Mouse (Mus musculus) telencephalon, adult 2 months (tissue): ENCODE measurements around the gene Ciao2b.

Experiments used
- DNase-seq: peaks from one replicate; pipeline ENCODE4 v3.0.0-alpha.2; 2011; ENCODE audit warnings: low read depth, low spot score

Gene Ciao2b

DNA sequence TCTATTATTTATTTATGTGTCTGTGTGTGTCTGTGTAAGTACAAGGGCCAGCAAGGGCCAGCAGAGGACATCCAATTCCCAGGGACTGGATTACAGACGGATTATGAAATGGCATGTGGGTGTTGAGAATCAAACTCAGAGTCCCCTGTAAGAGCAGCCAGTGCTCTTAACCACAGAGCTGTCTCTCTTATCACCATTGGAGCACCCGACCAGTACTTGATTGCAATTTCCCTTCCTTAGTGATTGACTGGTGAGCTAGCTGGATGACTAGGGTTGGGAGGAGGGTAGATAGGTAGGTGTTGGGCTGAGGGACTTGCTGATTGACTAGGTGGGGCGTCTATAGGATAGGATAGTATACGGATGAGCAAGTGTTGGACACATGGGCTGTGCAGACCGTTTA, 21.0 kb downstream of the Ciao2b start:
- no peak for DNase-seq

DNA sequence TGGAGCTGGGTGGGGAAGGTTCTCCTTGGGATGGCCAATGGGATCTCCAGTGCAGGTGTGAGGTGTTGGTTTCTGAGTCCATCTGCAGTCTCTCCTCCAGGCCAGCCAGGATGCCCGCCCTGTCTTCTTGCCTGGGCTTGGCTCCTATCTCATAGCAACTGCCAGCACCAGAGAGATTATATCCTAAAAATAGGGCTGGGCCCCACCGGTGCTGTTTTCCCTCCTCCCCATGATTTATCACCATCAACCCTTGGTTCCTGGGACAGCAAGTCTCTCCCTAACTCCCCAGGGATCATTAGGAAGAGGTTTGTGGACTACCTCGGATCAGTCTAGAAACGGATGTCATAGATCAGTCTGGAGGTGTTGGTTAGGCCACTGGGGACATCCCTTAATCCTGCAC, 28.6 kb downstream of the Ciao2b start:
- DNase-seq: no peak

DNA sequence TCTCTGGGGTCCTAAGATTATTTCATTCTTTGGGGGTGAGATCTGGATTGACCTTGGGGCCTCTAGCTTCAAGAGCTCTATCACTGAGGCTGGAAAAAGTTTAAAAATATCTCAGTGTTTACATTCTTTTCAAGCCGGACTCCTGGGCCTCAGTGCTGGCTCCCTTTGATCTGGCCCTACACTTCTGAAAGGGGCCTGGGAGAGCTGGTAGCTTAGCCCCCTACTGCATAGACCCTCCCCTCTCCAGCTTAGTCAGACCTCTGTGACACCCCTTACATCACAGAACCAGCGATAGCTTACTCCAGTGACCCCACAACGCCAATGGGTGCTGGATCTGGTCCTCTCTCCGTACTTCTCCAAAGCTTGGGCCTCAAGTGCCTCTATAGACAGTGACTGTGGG, 30.2 kb downstream of the Ciao2b start:
- no peak for DNase-seq

DNA sequence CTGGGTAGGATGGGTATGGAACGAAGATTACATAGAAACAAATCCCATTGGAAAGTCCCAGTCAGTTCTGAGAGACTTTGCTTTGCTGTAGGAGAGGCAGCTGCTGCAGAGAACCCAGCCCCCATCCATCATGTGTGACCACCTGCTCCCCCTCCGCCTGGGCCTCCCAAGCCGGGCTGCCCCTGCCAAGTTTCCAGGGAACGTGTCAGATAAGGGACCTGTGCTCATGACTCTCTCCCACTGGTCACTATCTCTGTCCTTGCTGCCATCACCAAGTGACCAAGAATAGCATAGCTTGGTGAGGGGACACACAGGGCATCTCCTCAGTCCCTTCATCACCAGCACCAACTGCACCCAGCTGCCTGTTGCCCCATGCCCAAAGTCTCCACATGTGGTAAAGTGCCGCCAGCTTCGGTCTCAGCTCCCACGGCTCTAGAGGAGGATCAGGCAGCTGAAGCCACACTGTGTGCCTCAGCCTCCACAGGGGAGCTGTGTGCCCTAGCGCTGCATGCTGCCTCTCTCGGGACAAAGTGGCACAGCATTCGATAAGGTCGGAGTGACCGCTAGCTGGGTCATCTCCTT, 31.5 kb downstream of the Ciao2b start:
- no peak for DNase-seq

DNA sequence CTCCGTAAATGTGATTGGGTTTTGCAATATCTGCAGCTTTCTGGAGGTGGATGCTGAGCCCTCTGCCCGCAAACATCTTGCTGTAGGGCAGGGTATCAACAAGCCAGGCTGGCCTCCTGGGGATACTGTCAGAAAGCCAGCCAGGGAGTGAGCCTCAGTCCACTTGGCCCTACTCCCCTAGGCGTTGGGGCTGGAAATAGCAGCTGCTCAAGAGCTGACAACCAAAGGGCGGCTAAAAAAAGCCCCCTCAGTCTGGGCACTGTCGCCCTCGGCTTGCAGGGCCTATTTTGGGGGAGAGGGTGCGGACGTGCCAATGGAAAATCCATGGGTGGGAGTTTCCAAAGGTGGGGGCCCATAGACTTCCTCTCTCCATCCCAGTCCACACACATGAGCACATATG, 32.5 kb downstream of the Ciao2b start:
- DNase-seq: no peak

DNA sequence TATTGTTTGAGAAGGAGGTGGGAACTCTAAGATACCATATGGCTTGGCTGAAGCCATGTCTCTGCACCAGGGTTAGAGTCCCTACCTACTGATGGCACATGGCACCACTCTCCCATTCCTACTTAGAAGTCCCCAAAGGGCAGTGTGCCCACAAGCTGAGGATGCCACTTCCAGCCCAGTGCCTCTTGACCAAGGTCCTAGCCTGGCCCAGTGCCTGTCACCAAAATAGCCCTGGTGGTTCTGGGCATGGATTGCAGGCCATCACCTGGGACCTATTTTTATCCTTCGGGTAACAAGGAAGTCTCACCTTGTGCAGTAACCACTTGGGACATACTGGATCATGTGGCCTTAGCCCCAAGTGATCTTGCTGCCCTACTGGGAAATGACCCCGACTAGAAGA, 33.8 kb downstream of the Ciao2b start:
- DNase-seq: no peak

DNA sequence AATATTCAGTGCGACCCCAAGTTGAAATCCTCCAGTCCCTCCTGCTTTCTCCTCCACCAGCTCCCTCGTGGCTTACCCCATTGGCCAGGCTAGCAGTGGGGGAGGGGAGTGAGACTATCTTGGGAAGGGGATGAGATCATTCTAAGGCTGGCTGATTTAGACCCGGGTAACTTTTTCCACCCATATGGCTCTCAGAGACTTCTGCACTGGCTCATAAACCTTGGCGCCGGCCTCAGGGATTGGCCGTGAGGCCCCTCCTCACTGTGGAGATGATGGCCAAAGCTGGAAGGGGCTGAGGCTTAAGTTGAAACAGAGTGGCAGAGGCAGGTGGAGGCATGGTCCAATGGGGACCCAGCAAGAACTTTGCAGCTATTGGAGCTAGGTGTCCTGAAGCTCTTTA, 35.4 kb downstream of the Ciao2b start:
- no peak for DNase-seq

DNA sequence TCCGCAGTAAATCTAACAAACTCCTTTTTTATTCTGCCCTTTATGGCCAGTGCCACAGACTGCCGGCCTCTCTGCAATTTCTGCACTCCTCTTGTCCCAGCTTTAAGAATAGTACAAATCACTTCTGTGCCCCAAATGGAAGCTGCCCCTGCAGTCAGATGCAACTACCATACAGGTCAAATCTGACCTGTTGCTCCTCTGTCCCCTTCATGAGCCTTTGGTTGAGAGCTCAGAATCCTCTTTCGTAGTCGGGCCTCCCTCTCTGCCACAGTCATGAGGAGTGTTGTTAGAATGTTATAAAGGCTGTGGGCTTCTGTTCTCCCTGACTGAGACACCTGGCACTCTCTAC, 38.5 kb downstream of the Ciao2b start:
- no peak for DNase-seq

DNA sequence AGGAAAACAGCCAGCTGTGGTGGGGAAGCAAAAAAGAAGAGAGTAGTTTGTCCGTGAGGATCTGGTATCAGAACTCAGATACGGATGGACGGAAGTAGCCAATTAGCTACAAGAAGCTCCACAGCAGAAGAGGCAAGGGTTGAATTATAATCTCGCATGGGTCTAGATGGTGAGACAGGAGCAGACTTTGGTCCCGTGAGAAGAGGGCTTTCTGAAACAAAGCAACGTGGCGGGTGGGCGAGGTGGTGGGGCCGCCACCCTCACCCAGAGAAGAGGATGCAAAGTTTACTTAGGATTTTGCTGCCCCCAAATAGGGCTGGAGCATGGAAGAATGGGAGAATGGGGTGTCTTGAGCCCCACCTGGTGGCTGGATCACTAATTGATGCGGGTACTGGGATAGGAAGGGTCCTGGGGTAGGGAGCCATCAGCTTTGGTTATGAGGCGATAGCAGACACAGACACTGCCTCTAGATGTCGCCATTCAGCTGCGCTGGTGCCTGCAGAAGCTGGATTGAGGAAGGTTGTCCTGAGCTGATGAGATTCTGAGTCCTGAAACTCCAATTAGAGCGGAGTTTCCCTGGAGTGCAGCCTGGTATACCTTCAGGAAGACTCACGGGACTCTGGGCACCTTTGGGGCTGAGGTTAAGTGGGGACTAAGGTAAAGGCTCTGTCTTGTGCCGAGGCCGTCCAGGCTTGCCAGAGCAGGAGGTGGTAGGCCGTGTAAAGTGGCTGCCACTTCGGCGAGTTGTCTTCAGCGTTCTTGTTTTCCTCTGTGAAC, 39.1 kb downstream of the Ciao2b start:
- DNase-seq: peak; percentile 63

DNA sequence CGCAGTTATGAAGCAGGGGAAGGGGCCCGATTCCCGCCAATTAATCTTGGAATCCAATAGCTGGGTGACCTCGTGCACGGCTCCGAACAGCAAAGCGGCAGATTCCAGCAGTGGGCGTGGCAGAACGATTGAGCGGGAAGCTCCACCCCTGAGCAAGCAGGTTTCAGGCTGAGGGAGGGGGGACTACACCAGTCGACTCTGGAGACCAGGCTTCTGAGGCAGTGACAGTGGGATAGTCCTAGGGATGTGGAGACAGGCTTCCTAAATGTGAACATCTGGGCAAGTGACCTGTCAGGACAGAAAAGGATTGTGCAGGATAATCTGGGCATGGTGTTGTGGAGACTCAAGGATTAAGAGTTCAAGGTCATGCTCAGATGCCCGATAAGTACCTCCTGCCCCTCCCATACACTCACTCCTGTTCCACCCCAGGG, 39.8 kb downstream of the Ciao2b start:
- DNase-seq: no peak

DNA sequence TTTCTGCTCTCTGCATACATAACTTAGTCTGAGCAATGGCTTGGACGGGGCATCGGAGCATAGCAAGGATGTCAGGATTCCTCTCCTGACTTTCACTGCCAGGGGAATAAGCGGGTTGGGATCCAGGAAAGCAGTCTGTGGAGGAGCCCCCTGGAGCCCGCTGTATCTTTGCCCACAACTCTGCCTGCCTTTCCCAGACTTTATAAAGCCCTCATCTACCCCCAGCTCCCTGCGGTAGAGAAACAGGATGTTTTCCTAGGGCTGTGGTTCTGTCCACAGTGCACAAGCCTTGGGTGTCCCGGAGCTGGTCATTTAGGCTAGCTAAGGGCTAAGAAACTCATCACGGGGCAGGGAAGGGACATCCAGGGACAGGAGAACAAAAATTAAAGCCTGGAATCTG, 40.4 kb downstream of the Ciao2b start:
- no peak for DNase-seq

DNA sequence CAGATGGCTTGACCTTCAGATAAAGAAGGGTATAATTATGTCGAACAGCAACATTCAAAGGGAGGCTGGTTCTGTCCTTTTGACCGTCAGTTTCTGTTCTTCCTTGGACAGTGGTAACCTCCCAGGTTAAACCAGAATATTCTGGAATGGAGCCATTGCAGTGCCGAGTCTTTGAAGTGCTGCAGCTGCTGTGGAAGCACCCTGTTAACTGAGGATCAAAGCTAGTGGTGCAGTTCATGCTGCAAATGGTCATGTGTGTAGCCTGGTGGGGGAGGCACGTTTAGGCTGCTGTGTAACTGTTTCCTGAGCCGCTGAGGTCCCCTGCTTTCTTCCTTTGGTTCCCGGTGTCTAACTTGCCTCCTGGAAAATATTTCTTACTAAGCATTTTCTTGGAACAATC, 43.3 kb downstream of the Ciao2b start:
- DNase-seq: no peak

DNA sequence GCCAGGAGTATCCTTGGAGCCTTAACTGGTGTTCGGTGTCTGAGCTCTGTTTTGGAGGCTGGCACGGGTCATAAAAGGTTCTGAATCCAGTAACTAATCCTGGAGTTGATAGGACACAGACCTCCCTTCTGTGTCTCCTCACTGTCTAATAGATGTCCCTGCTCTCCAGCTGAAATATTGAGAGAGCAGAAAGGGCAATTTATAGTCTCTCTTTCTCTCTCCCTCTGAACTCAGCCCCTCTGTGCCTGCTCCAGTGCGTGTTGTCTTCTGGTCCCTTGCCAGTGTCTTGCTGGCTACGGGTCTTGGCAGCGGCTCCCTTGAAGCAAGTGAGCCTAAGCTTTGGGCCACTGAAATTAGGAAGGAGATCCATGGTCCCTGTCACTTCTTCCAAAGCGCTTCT, 44.1 kb downstream of the Ciao2b start:
- DNase-seq: no peak

DNA sequence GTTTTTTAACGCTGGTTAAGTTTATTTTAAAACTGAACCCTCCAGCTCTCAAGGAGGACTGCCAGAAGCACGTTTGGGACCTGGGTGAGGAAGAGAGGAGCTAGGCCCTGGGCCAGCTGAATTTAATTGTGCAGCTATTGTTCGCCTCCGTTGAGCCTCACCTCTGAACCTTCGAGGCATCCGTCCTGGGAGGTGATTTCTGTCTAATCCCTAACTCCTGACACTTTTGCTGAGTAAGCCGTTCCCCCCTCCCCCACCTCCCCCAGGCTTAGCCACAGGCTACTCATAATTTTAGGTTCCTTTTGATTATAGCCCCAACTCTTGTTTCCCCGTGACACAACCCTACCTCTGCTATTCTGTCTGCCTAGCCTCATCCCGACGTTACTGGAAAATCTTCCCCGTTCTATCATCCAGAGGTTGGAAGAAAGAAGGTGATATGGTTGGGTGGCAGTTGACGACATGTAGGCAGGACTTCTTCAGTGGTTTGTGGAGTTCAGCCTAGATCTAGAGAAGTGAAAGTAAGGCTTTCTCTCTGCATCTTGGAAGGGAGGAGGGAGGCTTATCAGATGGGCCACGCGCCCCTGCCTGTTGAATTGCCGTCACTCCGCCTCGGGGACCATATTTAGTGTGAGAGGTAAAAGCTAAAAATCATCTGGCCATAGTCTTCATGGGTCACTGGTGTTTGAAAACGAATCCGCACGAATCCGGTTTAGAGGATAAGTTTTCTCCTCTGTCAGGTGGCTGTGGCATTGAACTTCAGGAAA, 45.8 kb downstream of the Ciao2b start:
- no peak for DNase-seq

DNA sequence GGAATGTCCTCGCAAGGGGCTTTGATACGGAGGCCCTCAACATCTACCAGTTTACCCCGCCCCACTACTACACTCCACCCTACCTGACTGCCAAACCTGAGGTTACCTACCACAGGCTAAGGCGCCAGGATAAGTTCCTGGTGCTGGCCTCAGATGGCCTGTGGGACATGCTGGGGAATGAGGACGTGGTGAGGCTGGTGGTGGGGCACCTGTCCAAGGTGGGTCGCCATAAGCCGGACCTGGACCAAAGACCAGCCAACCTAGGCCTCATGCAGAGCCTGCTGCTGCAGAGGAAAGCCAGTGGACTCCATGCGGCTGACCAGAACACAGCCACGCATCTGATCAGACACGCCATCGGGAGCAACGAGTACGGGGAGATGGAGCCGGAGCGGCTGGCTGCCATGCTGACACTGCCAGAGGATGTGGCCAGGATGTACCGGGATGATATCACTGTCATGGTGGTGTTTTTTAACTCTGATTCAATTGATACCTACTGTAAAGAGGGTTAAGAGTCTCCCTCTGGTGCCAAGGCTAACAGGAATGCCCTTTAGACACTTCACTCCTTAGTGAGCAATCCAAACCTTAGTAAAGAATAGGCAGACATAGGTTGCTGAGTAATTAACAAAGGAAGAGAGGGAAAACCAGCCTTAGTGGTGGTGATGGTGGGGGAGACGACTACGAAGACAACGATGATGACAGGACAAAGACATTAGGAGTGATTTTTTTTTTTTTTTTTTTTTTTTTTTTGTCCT, 47.0 kb downstream of the Ciao2b start:
- DNase-seq: no peak

DNA sequence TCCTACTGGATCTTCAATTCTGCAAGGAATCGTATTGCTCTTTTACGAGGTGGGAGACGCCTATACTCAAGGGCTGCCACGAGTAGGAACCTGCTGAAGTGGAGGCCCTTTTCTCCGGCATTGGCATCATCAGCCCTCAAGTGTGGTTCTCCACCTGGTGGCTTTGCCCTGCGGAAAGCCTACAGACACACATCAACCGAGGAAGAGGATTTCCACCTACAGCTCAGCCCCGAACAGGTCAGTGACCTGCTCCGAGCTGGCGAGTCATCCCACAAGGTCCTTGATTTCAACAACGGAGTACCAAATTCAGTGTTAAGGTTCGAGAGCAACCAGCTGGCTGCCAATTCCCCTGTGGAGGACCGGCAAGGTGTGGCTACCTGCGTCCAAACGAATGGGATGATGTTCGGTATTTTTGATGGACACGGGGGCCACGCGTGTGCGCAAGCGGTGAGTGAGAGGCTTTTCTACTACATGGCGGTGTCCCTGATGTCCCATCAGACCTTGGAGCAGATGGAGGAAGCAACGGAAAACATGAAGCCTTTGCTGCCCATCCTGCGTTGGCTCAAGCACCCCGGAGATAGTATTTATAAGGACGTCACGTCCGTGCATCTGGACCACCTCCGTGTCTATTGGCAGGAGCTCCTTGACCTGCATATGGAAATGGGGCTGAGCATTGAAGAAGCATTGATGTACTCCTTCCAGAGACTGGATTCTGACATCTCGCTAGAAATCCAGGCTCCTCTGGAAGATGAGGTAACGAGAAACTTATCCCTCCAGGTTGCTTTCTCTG, 48.0 kb downstream of the Ciao2b start:
- DNase-seq: no peak

DNA sequence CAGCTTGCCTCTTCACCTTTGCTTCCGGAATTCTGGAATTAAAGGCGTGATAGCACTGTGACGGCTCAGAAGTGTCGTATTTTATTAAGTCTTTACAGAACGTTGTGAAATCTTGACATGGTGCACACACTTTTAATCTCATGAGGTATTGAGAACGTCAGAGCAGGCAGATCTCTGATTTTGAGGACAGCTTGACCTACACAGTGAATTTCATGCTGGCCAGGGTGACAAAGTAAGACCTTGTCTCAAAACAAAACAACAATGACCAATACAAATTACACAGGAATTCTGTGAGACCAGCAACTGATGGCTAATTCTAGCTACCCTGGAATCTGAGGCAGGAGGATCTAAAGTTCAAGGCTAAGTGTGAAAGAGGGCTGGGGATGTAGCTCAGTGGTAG, 49.2 kb downstream of the Ciao2b start:
- DNase-seq: no peak

DNA sequence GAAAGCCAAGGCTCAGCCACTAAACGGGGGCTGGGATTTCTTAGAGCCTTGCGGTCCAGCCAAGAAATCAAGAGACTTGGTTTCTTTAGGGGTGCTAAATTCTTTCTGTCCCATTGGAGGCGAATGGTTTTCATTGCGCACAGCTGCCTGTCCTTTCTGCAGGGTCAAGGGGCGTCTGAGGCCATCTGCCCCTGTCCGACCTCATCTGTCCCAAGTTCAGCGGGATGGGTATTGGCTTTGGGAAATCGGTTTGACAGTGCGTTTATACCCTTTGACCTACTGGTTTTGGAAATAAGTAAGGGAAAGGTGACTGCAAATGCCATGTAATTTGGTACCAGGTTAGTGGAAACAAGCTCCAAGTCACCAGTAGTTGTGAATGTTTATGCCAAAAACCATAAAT, 49.9 kb downstream of the Ciao2b start:
- DNase-seq: no peak

DNA sequence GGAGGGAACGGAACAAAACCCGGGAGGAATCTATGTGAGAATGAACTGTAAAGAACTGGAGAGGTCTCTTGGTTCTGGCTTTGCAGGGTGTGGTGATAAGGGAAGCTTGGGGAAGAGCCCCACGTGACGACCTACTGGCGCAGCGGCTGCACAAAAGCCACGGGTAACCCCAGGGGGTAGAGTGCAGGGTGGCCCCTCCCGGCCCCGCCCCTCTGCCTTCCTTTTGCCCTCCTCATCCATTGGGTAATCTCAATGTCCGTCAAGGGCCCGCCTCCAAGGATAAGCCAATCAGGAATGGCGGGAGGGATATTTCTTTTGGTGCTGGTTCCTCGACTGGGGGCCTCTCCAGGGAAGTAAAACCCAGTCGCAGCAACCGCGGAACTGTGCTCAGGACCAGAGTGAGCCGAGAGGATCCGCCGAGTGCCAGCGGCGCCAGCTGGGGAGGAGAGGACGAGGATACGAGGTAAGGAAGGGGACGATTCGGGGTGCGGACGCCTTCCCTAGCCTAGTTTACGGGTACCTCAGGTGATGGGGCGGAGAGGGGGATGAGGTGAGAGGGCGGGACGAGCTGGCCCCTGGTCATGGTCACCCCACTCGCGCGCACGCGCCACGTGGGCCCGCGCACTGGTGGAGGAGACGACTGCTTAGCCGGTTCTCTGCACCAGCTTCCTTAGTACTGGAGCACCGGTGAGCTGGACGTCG, 50.5 kb downstream of the Ciao2b start, which contains the start of gene Pdp2:
Pdp2 (plus strand) TSS at position 319 of the 702 bp plus-strand sequence.
- peak; percentile 91 for DNase-seq

DNA sequence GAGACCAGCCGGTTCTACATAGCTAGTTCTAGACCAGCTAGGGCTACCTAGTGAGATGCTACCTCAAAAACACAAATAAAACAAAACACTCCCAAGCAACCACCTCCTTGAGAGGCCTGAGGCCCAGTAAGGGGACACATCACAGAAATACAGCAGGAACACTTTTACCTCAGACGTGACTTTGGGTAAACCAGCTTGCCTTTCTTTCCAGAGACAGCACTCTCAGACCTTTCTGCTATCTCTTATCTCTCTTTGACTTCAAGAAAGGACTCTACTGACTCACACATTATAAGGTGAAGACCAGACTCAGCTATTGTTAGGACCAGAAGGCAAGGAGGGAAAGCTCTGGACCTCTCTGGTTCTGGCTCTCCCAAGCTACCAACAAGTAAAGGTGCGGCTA, 51.5 kb downstream of the Ciao2b start:
- DNase-seq: no peak
